Mouse (Mus musculus) stomach, postnatal 0 days (tissue): Measurements from ENCODE around the gene Clip1.

Source experiments
- CTCF ChIP-seq: IDR thresholded peaks from 2 replicates; pipeline ENCODE4 v1.5.1; 2016; ENCODE audit warnings: antibody characterized with exemption, low read depth, mild to moderate bottlenecking, moderate library complexity
- EP300 ChIP-seq: optimal IDR thresholded peaks from 2 replicates; pipeline ENCODE3; 2016; ENCODE audit warnings: antibody characterized with exemption

GRCm38 (mm10) chr5:123670800-123671472, 13.5 kb downstream of the Clip1 start:
- TF ChIP-seq CTCF (no peak), EP300 (no peak)
